Mouse (Mus musculus): ENCODE measurements around the gene C5ar2.
"Not testable (repeated sequence)": the region's sequence is repeated elsewhere in the genome, so short reads cannot be mapped to it uniquely, and the experiment has no call there.

The C5ar2 gene

DNA sequence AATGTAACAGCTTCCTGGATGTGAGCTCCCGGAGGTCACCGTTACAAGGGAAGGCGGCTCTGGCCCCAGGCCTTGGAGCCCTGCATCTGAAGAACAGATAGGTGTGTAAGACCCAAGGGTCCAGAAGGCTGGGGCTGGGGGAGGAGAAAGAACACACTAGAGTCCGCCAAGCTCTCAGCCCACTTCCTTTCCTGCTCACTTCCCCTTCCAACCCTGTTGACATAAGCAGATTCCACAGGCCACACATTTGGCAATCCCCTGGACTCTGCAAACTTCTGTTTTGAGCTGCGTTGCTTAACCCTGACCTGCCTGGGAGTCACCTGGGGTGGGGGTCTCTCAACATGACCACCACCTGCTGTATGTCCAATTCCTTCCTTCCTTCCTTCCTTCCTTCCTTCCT lies at the start of gene C5ar2:
Gene C5ar2, minus strand, starts transcription at position 88 of the 400 bp plus-strand sequence.
- in situ Hi-C loops (cut with MboI; ENCODE audit: low pct_unique_long_range_greater_than_20kb in 1 of 2, low sequenced_read_pairs in 2 of 2, unreplicated experiment in 1 of 2): no loop called here

DNA sequence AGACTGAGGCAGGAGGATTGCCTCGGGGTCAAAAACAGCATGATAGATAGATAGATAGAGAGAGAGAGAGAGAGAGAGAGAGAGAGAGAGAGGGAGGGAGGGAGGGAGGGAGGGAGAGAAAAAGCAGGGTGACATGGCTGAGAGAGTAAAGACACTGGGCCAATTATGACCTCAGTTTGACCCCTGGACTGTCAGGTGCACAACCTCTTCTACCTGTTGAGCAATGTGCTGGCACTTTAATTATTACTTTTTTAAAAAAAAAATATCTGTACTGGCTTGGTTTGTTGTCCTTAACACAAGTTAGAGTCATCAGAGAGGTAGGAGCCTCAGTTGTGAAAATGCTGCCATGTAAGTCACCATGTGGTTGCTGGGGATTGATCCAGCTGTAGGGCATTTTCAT lies 43.8 kb upstream of the C5ar2 start:
- in situ Hi-C loops (cut with MboI; ENCODE audit: low pct_unique_long_range_greater_than_20kb in 1 of 2, low sequenced_read_pairs in 2 of 2, unreplicated experiment in 1 of 2): no loop called here

DNA sequence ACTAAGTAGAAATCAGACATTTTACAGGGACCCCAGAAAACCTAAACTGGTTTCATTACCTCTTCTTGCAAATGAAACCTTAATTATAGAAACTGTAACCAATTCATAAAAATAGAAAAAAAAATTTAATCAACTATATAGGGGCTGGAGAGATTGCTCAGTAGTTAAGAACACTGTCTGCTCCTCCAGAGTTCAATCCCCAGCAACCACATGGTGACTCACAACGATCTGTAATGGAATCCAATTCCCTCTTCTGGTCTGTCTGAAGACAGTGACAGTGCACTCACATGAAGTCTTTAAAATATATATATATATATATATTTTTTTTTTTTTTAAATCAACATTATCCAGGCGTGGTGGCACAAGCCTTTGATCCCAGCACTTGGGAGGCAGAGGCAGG lies 43.1 kb upstream of the C5ar2 start:
- in situ Hi-C loops (cut with MboI; ENCODE audit: low pct_unique_long_range_greater_than_20kb in 1 of 2, low sequenced_read_pairs in 2 of 2, unreplicated experiment in 1 of 2): no loop called here

GRCm38 (mm10) chr7:16286026-16286961 lies 42.3 kb upstream of the C5ar2 start, which contains the start of gene Ccdc9:
Ccdc9 (minus strand) TSS chr7:16286795.
- in situ Hi-C loops (cut with MboI; ENCODE audit: low pct_unique_long_range_greater_than_20kb in 1 of 2, low sequenced_read_pairs in 2 of 2, unreplicated experiment in 1 of 2): no loop called here

DNA sequence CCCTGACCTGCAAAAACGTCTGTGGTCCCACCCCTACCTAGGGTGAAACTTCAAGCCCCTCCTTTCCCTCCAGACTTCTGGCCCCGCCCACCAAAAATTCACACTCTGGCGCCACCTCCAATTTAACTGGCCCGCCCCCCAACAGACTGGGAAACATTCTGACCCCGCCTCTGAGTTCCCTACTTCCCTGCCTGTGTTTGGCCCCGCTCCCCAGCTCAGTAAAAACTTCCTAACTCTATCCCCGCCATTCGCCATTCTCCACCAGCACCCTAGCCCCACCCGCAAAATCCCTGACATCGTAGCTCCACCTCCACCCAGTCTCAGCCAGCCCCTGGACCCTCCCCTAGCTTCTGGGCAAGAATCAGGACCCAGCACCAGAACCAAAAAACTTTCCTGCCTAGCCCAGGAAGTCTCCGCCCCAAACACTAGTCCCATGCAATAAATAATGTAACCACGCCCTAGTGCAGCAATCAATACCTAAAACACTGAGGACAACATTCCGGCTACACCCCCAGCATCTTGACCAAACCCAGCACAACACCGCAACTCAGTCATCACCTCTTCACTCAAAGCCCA lies 41.6 kb upstream of the C5ar2 start:
- in situ Hi-C loops (cut with MboI; ENCODE audit: low pct_unique_long_range_greater_than_20kb in 1 of 2, low sequenced_read_pairs in 2 of 2, unreplicated experiment in 1 of 2): no loop called here

DNA sequence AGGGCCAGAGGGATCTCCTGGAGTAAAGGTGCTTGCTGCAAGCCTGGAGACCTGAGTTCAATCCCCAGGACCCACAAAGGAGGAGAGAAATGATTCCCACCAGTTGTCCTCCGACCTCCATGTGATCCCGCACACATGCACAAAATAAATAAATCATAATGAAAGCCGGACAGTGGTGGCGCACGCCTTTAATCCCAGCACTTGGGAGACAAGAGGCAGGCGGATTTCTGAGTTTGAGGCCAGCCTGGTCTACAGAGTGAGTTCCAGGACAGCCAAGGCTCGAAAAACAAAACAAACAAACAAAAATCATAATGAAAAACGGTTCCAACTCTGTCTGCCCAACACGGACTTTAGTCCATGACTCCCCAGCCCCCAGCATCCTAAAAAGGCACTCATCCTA lies 41.0 kb upstream of the C5ar2 start:
- in situ Hi-C loops (cut with MboI; ENCODE audit: low pct_unique_long_range_greater_than_20kb in 1 of 2, low sequenced_read_pairs in 2 of 2, unreplicated experiment in 1 of 2): no loop called here

GRCm38 (mm10) chr7:16284001-16284400 lies 40.0 kb upstream of the C5ar2 start:
- in situ Hi-C loops (cut with MboI; ENCODE audit: low pct_unique_long_range_greater_than_20kb in 1 of 2, low sequenced_read_pairs in 2 of 2, unreplicated experiment in 1 of 2): no loop called here

DNA sequence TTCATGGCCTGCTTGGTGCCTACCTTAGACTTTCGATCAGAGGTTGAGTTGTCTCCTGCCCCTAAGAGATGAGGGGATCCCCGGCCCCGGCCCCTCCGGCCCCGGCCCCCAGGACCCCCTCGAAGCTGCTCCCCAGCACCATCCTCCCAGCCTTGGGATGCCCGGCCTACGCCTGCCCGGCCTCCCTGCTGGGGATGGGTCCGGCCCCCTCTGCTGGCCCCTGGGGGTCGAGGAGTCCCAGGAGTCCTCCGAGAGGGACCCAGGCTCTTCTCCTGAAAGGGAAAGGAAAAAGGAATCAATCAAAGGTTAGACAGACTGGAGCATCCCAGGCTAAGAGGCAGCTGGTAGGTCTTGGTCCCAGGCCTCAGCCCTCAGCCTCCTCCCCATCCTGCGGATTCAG lies 38.4 kb upstream of the C5ar2 start:
- in situ Hi-C loops (cut with MboI; ENCODE audit: low pct_unique_long_range_greater_than_20kb in 1 of 2, low sequenced_read_pairs in 2 of 2, unreplicated experiment in 1 of 2): no loop called here

GRCm38 (mm10) chr7:16280721-16281120 lies 36.8 kb upstream of the C5ar2 start:
- in situ Hi-C loops (cut with MboI; ENCODE audit: low pct_unique_long_range_greater_than_20kb in 1 of 2, low sequenced_read_pairs in 2 of 2, unreplicated experiment in 1 of 2): no loop called here

DNA sequence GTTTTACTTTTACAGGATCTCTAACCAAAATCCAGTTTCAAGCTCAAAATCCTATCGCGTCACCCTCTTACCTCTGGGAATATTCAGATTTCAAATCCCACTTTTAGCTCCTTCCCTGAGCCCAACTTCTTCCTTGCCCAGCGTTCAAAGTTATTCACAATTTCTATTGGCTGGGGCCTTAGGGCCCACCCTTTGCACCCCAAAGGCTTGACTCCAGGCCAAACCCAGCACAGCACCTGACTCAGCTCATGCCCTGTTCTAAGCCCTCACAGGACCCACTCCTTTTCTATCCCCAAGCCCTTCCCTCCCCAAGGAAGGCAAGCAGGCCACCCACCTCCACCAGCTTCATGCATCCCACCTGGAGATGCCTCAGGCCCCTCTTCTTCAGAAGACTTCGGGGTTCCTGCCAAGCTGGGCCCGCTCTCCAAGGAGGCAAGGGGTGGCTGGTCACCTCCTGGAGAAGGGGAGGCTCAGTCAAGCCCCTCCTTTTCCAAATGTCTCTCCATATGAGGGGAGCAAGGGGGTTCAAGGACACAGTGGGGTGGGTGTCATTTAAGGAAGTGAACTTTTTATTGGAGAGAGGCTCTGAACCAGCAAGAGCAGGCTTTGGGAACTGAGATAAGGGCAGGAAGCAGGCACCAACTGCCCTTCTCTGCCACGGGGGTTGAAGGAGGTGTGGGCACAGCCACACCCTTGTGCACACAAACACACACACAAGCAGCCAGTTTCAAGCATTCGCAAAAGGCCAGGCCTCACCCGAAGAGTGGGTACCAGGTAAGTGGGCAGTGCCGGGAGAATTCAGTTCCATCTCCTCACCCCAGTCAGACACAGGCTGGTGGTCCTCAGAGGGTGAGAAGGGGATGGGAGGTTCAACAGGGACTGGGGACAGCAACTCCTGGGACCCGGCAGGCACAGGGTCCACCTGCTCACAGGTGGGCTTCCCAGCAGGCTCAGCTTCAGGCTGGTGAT lies 31.3 kb upstream of the C5ar2 start:
- in situ Hi-C loops (cut with MboI; ENCODE audit: low pct_unique_long_range_greater_than_20kb in 1 of 2, low sequenced_read_pairs in 2 of 2, unreplicated experiment in 1 of 2): no loop called here

DNA sequence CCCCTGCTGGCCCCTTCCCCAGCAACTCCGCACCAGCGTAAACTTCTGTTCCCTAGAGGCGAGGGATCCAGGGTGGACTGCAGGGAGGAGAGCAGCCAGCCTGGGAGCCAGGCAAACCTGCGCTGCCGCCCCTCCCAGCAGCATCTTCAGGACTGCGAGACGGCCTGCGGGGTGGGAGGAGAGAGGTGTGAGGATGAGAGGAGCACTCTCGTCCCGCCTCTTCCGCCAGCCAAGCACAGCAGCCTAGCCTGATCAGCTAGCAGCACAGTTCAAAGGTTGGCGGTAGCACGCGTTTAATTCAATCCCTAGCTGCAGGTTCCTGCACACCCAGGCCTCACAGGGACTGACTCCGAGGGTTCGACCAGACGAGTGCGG lies 29.8 kb upstream of the C5ar2 start:
- in situ Hi-C loops (cut with MboI; ENCODE audit: low pct_unique_long_range_greater_than_20kb in 1 of 2, low sequenced_read_pairs in 2 of 2, unreplicated experiment in 1 of 2): no loop called here

GRCm38 (mm10) chr7:16273081-16273765 lies 29.3 kb upstream of the C5ar2 start, which contains the start of gene Inafm1:
Inafm1 (minus strand) TSS chr7:16273617.
- in situ Hi-C loops (cut with MboI; ENCODE audit: low pct_unique_long_range_greater_than_20kb in 1 of 2, low sequenced_read_pairs in 2 of 2, unreplicated experiment in 1 of 2): no loop called here

GRCm38 (mm10) chr7:16272681-16273080 lies 28.7 kb upstream of the C5ar2 start:
- in situ Hi-C loops (cut with MboI; ENCODE audit: low pct_unique_long_range_greater_than_20kb in 1 of 2, low sequenced_read_pairs in 2 of 2, unreplicated experiment in 1 of 2): no loop called here

DNA sequence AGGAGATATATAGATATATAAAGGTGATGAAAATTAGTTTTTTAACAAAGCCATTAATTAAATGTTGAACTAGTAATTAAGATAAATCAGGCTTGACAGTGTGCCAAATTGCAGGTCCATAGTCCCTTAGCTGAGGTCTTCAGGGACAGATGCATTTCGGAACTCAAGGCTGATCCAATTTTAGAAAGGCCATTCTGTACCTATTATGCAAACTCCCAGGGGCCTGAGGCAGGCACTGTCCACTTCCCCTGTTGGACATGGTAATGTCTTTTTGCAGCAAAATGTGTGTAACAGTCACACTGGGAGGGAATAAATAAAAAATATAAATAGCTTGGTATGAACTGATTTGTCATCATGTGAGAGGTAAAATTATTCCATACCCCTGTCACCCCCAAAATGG lies 27.2 kb upstream of the C5ar2 start:
- in situ Hi-C loops (cut with MboI; ENCODE audit: low pct_unique_long_range_greater_than_20kb in 1 of 2, low sequenced_read_pairs in 2 of 2, unreplicated experiment in 1 of 2): no loop called here

- in situ Hi-C loops (cut with MboI; ENCODE audit: low pct_unique_long_range_greater_than_20kb in 1 of 2, low sequenced_read_pairs in 2 of 2, unreplicated experiment in 1 of 2): not testable (repeated sequence)
Observed at GRCm38 (mm10) chr7:16266593-16266992, 22.6 kb upstream of the C5ar2 start.

- in situ Hi-C loops (cut with MboI; ENCODE audit: low pct_unique_long_range_greater_than_20kb in 1 of 2, low sequenced_read_pairs in 2 of 2, unreplicated experiment in 1 of 2): no loop called here
Observed at GRCm38 (mm10) chr7:16265856-16266255, 21.9 kb upstream of the C5ar2 start.

DNA sequence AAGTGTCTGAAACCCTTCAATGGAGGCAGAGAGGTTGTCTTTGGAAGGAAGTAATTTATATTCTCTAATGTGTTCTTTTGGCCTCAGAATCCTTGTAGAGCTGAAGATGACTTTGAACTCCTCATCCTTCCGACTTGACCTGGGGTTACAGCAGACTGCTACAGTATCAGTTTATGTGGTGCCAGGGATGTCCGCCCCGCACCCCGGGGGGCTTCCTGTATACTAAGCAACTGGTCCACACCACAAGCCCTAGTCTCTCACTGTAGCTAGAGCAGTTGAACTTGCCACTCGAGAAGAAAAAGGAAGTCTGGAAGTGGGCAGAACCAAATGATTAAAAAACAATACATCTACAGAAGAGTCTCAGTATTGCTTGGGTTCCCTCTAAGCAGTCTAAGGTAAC lies 19.9 kb upstream of the C5ar2 start:
- in situ Hi-C loops (cut with MboI; ENCODE audit: low pct_unique_long_range_greater_than_20kb in 1 of 2, low sequenced_read_pairs in 2 of 2, unreplicated experiment in 1 of 2): no loop called here

DNA sequence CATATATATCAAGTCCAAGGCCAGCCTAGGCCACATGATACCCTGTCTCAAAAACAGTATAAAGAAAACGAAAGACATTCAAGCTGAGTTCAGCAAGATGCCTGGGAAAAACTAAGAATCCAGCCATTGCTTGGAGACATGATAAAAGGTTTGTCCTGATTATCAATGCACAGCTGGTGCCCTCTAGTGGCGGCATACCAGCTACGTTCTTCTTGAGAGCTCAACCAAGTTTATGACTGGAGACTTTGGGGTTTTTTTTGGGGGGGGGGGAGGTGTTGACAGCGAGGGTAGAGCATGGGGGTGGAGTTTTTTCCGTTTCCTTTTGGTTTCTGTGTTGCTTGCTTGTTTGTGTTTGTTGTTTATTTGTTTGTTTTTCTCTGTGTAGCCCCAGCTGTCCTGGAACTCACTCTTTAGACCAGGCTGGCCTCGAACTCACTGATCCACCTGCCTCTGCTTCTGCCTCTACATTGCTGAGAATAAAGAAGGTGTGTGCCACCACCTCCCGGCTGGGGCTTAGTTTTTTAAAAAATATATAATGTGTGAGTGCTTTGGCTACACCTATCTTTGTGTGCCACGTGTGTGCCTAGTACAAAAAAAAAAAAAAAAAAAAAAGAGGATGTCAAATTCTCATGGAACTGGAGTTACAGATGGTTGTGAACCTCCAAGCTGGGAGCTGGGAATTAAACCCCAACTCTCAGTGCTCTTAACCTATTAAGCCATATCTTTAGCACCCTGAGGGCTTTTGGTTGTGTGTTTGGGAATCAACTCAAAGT lies 19.2 kb upstream of the C5ar2 start:
- in situ Hi-C loops (cut with MboI; ENCODE audit: low pct_unique_long_range_greater_than_20kb in 1 of 2, low sequenced_read_pairs in 2 of 2, unreplicated experiment in 1 of 2): no loop called here
